Mouse (Mus musculus): ENCODE results near the gene Spty2d1.
A peak's percentile ranks its signal among the peaks of the same experiment; 100 is the strongest.
"Not testable (repeated sequence)": the region's sequence is repeated elsewhere in the genome, so short reads cannot be mapped to it uniquely, and the experiment has no call there.

The Spty2d1 gene

DNA sequence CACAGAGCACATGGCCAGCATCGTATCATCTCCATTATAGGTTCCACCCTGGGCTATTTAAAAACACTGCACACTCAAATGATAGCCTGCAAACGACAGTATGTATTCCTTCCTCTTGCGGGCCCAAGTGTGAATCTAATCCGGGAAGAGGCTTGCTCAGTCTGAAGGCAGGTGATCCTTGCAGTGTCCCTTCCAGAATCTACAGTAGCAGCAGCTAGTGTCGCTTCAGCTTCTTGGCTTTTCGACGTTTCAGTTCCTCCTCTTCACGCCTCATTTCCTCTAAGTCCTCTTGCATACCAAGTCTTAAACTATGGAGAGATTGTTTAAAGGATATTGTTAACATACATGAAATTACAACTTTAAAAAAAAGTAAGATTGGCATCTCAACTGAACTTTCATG, 15.1 kb downstream of the Spty2d1 start:
- DNase-seq (ENCODE audit: low read depth, low spot score): no peak

DNA sequence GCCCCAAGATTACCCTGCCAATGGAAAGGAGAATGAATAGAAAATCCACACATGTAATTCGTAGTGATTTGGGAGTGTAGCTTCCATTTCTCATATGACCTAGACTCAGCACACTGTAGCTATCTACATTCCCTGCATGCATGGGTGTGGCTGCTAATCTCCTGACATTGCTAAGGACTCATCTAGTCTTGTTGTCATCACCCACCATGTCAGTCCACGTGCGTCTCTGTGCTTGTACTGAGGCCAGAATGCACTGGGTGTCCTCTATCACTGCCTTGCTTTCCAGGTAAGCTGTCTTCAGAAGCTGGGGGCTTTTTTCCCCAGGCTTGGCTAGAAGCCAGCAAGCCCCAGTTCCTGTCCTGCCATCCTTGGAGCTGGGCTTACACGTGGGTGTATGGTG, 18.8 kb downstream of the Spty2d1 start:
- not testable (repeated sequence) for DNase-seq (ENCODE audit: low read depth, low spot score)

DNA sequence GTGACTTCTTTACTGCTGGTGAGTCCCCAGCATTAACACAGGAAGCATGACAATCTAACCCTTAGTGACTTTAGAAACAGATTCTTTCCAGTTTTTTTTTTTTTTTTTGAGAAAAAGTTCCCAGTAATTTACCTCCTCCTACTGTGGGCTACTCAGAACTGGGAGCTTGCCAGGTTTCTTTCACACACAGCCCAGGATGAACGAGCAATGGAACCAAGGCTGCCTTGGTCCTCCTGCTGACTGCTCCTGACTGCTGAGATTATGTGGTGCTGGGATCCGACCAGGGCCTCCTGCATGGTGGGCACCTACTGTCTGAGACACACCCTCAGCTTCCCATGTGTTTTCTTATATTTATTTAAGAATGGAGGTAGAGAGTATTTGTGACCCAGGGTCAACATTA, 21.1 kb downstream of the Spty2d1 start:
- no peak for DNase-seq (ENCODE audit: low read depth, low spot score)

DNA sequence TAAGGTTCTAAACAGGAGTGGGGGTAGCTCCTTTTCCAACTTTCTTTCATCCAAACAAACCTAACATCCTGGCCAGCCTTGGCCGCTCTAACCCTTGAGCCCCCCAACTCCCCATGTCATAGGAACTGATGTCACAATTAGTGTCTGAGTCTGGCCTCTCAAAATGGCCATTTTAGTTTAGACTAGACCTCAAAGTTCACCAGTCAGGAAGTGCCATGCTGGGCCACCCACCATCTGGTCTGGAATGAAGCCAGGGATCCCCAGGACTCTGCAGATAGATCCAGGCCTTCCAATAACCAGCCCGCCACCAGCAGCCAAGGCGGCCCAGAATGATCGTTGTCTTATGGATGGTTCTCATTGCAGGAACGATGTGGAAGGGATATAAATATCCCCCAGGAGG, 21.6 kb downstream of the Spty2d1 start:
- DNase-seq (ENCODE audit: low read depth, low spot score): no peak

DNA sequence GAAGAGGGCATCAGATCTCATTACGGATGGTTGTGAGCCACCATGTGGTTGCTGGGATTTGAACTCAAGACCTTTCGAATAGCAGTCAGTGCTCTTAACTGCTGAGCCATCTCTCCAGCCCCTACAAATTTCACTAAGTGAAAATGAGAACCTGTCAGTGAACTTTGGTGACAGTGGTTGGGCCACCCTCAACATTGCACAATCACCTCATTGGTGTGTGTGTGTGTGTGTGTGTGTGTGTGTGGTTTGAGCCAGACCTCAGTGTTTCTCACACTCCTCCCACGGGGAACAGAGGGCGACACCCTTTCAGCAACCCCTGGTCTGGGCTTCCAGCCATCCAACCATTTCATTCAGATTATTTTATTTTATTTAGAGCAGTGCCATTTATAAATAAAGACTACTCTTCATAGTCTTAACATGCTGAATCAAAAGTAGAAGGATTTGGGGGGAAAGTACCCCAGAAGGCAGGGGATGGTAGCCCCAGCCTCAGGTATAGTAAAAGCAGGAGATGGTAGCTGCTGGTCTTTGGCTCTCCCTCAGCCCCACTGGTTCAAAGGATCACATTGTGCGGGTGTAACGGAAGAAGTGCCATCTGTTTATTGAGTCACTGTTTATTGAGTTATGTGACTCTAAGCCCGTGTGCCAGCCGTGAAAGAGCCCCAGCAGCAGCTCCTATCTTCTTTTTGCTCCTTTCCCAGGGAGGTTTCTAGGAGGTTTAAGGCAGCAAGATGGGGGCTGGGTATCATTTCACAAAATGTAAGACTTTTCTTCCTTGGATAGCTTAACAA, 22.3 kb downstream of the Spty2d1 start:
- DNase-seq (ENCODE audit: low read depth, low spot score): no peak

DNA sequence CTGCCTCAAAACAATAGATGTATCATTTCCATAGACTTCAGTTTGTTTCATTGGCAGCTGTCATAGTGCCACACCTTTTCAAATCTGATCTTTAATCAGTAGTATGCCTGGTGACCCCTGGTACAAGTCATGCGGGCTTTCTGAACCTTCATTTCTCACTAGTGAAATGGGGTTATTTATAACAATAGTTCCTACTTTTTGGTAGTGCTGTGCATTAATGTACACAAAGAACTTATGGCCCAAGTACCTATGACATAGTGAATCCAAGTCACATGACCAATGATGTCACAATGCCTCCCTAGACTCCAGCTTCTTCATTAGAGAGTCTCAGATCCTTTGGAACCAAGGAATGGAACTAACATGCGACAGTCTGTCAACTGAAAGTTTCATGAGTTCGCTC, 24.9 kb downstream of the Spty2d1 start, which contains the start of gene Gm9999:
Gene Gm9999, plus strand, starts transcription at position 301 of the 400 bp plus-strand sequence.
- DNase-seq (ENCODE audit: low read depth, low spot score): no peak

DNA sequence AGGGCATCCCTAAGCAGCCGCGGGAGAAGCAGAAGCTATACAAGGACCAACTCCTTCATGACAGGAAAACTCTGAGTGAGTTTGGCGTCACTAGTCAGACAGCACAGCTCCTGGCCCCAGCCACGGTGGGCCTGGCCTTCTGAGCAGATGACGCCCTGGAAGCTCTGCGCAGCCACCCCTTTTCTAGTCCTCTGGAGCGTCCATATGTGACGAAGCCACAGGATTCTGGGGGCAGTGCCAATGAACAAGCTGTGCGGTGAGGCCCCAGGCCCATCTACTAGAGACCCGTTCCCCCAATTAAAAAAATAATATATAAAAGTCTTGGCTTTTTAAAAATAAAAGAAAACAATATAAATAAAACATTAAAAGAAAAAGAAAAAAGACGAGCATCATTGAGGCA, 32.8 kb downstream of the Spty2d1 start:
- peak; percentile 32 for DNase-seq (ENCODE audit: low read depth, low spot score)

DNA sequence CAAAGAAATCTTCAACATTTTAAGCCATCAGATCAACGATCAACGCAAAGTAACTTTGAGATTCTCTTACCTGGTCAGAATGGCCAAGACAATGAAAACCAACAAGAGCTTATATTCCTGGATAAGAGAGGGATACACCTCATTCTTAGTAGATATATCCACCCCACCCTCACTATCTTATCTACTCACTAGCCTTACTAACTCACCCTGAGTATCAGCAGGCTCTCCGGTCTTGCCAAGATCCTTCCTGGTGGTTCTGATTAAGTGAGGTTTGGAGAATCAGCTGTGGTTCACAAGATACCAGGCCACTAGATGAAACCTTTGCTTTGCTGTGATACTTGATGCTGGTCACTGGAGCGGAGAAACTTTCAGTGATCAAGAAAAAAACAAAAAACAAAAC, 33.6 kb downstream of the Spty2d1 start:
- DNase-seq (ENCODE audit: low read depth, low spot score): no peak

DNA sequence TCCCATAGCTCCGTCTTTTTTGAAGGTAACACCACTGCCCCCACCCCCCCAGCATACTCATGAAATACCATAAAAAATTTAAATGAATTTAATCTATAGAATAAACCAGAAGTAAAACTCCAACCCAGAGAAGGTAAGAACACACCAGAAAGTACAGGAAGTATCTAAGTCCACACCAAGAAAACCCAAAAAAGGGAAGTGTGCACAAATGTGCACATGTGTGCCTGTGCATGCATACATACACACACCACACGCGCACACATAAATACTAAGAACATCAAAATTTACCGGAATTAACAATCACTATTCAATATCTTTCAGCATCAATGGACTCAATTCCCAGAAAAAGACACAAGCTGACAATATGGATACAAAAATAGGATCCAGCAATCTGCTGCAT, 38.3 kb downstream of the Spty2d1 start:
- no peak for DNase-seq (ENCODE audit: low read depth, low spot score)

DNA sequence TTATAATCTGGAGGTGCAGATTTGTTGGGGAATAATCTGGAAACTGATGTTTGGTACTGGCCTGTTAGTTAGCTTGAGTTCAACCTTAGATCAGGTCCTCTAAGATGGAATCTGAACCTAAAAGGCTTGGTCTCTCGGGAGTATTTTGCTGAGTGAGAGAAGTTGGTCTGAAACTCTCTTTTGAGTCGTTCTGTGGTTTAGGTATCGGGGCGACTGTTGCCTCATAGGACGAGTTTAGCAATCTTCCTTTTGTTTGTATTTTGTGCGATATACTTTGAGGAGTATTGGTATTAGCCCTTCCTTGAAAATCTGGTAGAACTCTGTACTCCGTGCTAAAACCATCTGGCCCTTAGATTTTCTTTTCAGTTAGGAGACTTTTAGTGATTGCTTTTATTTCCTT, 44.1 kb downstream of the Spty2d1 start:
- no peak for DNase-seq (ENCODE audit: low read depth, low spot score)

DNA sequence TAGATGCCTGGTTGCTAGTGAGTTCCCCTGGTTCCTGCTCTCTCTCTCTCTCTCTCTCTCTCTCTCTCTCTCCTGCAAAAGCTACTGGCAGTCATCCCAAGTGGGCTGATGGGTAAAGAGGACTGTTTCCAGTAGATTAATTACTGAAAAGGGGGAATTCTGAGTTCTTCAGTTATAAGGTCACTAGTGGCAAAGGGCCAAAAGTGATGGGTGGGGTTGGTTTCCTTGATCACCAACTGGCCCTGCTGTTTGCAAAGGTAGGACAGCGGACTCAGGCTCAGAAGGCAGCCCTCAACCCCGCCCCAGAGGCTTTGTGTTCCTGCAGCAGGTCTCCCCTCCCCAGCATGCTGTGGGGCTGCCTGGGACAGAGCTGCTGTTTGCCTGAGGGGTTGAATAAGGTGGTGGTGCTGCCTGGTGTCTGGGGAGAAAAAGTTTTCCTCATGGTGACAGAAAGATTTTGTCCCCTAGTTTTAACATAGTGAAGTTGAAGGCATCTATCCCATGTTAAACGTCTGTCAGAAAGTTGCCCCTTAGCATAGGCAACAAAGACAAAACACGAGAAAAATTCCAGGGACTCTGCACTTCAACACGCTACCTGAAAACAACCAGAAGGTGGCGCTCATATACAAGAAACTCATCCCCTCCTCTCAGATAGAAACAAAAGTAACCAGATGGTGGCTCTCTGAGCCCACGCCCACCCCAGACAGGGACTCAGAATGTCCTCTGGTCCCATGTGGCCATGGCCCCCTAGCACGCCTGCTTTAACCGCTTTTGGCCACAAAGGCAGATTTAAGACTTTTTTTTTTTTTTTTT, 45.2 kb downstream of the Spty2d1 start:
- DNase-seq (ENCODE audit: low read depth, low spot score): peak; percentile 85

DNA sequence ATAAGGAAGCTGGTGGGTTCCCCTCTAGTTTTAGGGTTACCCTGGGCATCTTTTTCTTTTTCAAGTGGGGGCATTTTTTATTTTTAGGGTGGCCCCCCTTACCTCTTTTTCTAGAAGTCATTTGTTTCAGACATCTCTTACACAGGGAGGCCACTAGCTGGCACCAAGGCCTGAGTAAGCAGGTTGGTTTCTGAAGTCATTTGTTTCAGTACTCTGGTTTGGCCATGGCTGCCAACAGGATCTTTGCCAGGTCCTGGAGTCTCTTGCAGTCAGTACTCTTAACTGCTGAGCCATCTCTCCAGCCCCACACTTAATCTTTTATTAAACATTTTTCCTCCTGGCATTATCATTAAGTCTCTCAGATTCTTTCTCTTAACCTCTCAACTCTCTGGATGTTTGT, 46.1 kb downstream of the Spty2d1 start:
- no peak for DNase-seq (ENCODE audit: low read depth, low spot score)

DNA sequence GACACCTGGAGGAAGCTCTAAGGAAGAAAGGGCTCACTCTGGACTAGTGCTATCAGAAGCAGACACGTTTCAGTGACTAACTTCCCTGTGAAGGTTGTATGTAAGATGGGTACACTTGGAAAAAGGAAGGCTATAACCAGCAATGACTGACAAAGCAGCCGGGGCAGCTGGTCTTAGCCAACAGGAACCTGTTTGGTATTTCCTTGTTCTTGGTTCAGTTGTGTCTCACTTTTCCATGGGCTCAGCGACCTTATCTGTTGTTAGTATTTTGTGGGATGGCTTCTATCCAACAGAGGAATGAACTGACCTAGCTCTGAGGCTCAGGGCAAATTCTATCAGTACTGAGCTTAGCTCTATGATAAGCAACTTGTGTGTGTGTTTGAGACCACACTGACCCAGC, 47.2 kb downstream of the Spty2d1 start:
- no peak for DNase-seq (ENCODE audit: low read depth, low spot score)

DNA sequence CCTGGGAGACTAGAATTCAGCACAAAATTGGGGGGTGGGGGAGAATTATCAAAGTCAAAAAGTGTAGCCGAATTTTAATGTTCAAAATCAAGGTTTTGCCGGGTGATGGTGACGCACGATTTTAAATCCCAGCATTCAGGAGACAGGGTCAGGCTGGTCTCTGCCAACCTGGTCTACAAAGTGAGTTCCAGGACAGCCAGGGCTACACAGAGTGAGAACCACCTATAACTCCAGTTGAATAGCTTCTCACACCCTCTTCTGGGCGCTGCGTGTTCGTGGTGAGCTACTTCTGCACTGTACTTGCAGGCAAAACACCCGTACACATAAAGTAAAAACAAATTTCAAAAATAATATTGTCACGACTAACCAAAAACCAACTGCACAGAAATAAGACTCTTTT, 49.4 kb downstream of the Spty2d1 start:
- DNase-seq (ENCODE audit: low read depth, low spot score): no peak

DNA sequence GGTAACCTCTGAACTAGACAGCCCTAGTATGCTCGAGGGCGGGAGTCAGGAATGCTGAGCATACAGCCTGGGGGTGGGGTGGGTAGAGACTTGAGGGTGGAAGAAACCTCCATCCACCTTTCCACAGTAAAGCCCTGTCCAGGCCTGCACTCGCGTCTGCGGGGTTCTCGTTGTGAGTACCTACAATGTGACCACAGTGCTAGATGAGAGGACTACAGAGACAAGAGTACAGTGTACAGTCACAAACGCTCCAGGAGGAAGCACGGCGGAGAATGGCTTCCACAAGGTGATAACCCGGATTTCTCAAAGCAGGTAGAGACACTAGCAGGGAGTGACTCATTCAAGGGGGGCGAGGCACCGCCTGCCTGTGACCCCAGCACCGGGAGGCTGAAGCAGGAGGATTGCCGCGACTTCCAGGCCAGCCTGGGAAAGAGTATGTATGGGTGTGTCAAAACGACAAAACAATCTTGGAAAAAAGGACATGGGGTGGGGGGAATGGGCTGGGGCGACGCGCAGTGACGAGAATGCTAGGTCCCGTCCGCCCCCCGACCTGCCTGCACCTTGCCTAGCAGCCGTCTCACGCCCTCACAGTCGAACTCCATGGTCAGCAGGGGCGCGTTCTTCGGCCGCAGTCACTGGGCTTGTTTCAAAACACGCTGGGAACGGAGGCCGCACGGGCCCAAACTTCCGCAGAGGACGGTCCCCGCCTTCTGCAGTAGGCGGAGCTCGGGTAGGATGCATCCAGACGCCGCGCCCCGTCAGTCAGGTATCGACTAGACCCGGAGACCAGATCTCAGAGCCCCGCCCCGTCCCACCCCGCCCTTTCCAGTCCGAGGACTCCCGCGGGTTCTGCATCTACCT, 50.1 kb downstream of the Spty2d1 start, which contains the start of gene Uevld:
Gene Uevld, minus strand, starts transcription at position 697 of the 861 bp plus-strand sequence.
- DNase-seq (ENCODE audit: low read depth, low spot score): peak; percentile 98

Data from ZHBTc4 (cell line).